Mouse (Mus musculus) forebrain, embryonic 14.5 days (tissue): ENCODE measurements around the gene Epor. TPM values are rescaled to one million over a fixed set of nuclear protein-coding genes. Genes with fewer than 3 reads are reported as not detected.

Experiments
- ATAC-seq: fragments of 200-750 bp; cut with Nextera tagmentation; 2 replicates; pipeline ENCODE4 v1.8.0; 2017; ENCODE audit warnings: mild to moderate bottlenecking, moderate library complexity
- DNase-seq: peaks from one replicate; pipeline ENCODE4 v3.0.0-alpha.2; 2015; ENCODE audit warnings: low spot score
- H3K27ac ChIP-seq: fragments of 300-500 bp; sonication (generic); 2 replicates; pipeline ENCODE4 v1.5.1; 2014; ENCODE audit warnings: low read depth, mild to moderate bottlenecking, control low read depth, low read length, moderate library complexity
- H3K27me3 ChIP-seq: fragments of 300-500 bp; sonication (generic); replicated peaks from 2 replicates; pipeline ENCODE4 v1.6.1; 2014; ENCODE audit warnings: low read length, control low read depth, mixed read lengths; ENCODE audit not compliant: control insufficient read depth, insufficient read depth
- H3K36me3 ChIP-seq: fragments of 300-500 bp; sonication (generic); 2 replicates; pipeline ENCODE4 v1.6.1; 2014; ENCODE audit warnings: low read length, control low read depth; ENCODE audit not compliant: control insufficient read depth, insufficient read depth
- H3K4me1 ChIP-seq: fragments of 300-500 bp; sonication (generic); 2 replicates; pipeline ENCODE4 v1.6.1; 2014; ENCODE audit warnings: antibody characterized with exemption, low read length, control low read depth; ENCODE audit not compliant: control insufficient read depth, insufficient read depth
- H3K4me2 ChIP-seq: fragments of 300-500 bp; sonication (generic); 2 replicates; pipeline ENCODE4 v1.6.1; 2014; ENCODE audit warnings: mild to moderate bottlenecking, control low read depth, low read length
- H3K4me3 ChIP-seq: fragments of 300-500 bp; sonication (generic); 2 replicates; pipeline ENCODE4 v1.5.1; 2014; ENCODE audit warnings: low read depth, low read length, control low read depth
- H3K9ac ChIP-seq: fragments of 300-500 bp; sonication (generic); 2 replicates; pipeline ENCODE4 v1.6.1; 2014; ENCODE audit warnings: mild to moderate bottlenecking, low read length, control low read depth, moderate library complexity
- H3K9me3 ChIP-seq: fragments of 300-500 bp; sonication (generic); replicated peaks from 2 replicates; pipeline ENCODE4 v1.6.1; 2016; ENCODE audit warnings: low read length, control low read depth, mixed read lengths; ENCODE audit not compliant: control insufficient read depth
- WGBS: fragments of 180-500 bp; shearing (Covaris S2); extraction: QIAGEN DNeasy Blood & Tissue Kit; methylation state at CpG from one replicate; pipeline ENCODE4 v1.1.7; 2014; 5-methylcytosine and 5-hydroxymethylcytosine counted together
- polyA plus RNA-seq: library from polyadenylated mRNA; unstranded; fragments of >200 nt; fragmentation: Nextera tagmentation; extraction: Ambion mirVana; gene quantifications from 2 replicates; pipeline ENCODE4 v1.2.1, GENCODE M21; 2014

The Epor gene
- polyA plus RNA-seq, 1 experiment from 2014 or later, result 1.3 TPM

DNA sequence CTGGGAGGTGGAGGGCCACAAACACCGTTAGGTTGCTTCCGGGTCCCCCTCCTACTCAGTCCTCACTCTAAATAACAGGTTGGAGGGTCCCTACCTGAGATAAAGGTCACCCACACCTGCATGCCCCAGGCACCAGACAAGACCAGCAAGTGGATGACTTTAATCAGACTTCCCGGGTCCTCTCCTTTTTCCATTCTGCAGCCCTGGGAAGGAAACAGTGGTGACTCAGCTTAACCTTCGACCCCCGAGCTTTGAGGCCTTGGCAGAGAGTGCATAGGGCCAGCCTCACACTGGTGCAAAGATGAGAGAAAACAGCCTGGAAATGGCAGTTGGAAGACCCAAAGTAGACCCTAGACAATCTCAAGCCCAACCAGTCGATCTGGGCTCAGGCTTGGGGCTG is 37.2 kb downstream of the Epor start:
- DNase-seq (no peak), ATAC-seq (no peak)
- no peak overlapping the region for H3K4me3 ChIP-seq
- no peak overlapping the region; the same call in 1 of the 2 replicates for H3K9ac ChIP-seq
- H3K27me3 ChIP-seq, result no peaks in the 10 kb centered on the region
- no peak overlapping the region for H3K27ac ChIP-seq
- 88% methylated on average over 6 of the region's 6 CpGs for WGBS
- peak overlapping the region; percentile 62 for H3K4me2 ChIP-seq
- H3K9me3 ChIP-seq, result no peaks in the 10 kb centered on the region
- no peaks in the 10 kb centered on the region for H3K36me3 ChIP-seq
- H3K4me1 ChIP-seq, result peaks cover 7% of the 10 kb centered on the region; the same call in 1 of the 2 replicates

DNA sequence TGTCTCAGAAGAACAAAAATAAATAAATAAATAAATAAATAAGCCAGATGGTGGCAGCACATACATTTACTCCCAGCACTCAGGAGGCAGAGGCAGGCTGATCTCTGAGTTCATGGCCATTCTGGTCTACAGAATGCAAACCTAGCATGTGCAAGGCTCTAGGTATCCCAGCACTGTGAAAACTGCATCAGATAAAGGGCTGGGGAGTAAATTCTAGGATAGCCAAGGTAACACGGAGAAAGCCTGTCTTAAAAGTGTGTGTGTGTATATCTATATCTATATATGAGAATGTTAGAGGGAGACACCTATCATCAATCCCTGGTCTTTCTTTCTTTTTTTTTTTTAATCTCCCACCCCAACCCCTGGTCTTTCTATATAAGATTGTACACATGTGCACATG is 37.8 kb downstream of the Epor start:
- H3K4me2 ChIP-seq, result no peak overlapping the region
- no peak overlapping the region for H3K9ac ChIP-seq
- peaks cover 7% of the 10 kb centered on the region; the same call in 1 of the 2 replicates for H3K4me1 ChIP-seq
- no peak overlapping the region for H3K27ac ChIP-seq
- whole genome bisulfite sequencing, result 100% methylated on average over 1 of the region's 1 CpGs
- H3K9me3 ChIP-seq, result no peaks in the 10 kb centered on the region
- no peaks in the 10 kb centered on the region for H3K27me3 ChIP-seq
- H3K4me3 ChIP-seq, result no peak overlapping the region
- no peak for ATAC-seq
- no peaks in the 10 kb centered on the region for H3K36me3 ChIP-seq
- DNase-seq, result no peak

DNA sequence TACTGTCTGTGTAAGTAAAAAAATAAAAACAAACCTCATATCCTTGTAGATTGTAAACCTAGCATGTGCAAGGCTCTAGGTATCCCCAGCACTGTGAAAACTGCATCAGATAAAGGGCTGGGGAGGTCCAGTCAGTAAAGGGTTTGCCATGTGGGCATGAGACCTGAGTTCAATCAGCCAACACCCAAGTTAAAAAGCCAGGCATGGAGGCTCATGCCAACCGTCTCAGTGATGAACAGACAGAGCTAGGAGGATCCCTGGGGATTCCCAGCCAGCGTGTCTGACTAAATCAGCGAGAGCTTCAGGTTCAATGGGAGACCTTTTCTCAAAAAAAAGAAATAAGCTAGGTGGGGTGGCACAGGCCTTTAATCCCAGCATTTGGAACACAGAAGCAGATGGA is 38.3 kb downstream of the Epor start:
- no peak overlapping the region for H3K27ac ChIP-seq
- H3K4me3 ChIP-seq, result no peak overlapping the region
- H3K36me3 ChIP-seq, result no peaks in the 10 kb centered on the region
- ATAC-seq, result no peak
- no peak overlapping the region for H3K4me2 ChIP-seq
- WGBS, result 91% methylated on average over 3 of the region's 3 CpGs
- H3K27me3 ChIP-seq, result no peaks in the 10 kb centered on the region
- H3K4me1 ChIP-seq, result peaks cover 7% of the 10 kb centered on the region; the same call in 1 of the 2 replicates
- H3K9ac ChIP-seq, result no peak overlapping the region
- no peaks in the 10 kb centered on the region for H3K9me3 ChIP-seq
- DNase-seq, result no peak

DNA sequence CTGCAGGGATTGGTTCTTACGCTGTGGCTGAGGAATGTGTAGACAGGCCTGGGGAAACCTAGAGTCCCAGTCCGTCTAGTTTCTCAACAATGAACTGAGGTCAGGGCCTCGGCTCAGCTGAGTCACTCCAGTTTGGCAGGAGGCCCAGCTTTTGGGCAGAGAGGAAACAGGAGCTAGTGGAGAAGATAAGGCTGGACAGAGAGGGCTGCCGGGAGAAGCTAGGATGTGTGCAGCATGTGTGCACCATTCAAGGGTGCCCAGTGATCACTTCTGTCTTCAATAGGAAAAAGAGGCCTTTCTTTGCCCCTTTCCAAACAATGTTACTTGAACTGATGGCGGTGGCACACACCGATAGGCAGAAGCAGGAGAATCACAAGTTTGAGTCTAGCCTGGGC is 39.2 kb downstream of the Epor start:
- DNase-seq (no peak), ATAC-seq (no peak)
- Histone ChIP-seq H3K4me3 (no peak overlapping the region), H3K4me1 (peaks cover 7% of the 10 kb centered on the region; the same call in 1 of the 2 replicates), H3K9ac (no peak overlapping the region), H3K27me3 (no peaks in the 10 kb centered on the region), H3K9me3 (no peaks in the 10 kb centered on the region), H3K27ac (no peak overlapping the region), H3K4me2 (no peak overlapping the region), H3K36me3 (no peaks in the 10 kb centered on the region)
- 77% methylated on average over 6 of the region's 6 CpGs for WGBS

DNA sequence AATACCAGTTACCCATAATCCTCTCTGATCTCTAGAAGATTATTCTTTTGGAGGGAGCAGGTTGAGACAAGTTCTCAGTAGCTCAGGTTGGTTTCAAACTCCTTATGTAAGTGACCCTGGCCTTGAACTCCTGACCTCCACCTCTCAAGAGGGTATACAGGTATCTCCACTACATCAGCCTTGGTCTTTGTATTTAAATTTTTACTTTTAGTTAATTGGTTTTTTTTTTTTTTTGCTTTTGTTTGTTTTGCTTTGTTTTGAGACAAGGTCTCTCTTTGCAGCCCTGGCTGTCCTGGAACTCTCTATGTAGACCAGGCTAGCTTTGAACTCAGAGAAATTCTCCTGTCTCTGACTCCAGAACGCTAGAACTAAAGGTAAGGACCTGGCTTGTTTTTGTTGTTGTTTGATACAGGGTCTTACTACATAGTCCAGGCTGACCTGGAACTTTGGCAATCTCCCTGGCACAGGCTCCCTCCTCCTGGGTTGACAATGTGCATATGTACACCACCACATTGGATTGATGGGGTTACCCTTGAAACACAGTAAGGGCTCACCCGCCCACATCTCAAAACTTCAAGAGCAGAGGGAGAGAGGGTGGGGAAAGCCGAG is 39.7 kb downstream of the Epor start:
- WGBS, result 90% methylated on average over 3 of the region's 3 CpGs
- DNase-seq, result no peak

DNA sequence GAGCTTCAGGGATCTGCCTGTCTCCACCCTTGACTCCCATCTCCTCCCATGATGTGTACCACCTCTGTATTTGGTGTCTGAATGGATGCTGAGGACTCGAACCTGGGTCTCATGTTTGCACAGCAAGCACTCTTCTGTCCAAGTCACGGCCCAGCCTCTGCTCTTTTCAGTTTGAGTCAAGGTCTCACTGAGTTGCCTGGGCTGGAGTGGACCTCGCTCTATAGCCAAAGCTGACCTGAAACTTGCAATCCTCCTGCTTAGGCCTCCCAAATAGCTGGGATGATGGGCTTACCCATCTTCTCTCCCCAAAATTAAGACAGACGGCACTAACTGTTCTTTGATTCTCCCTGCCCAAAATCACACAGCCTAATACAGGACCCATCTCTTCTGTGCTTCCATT is 40.3 kb downstream of the Epor start:
- ATAC-seq (no peak), DNase-seq (no peak)
- Histone ChIP-seq H3K36me3 (no peaks in the 10 kb centered on the region), H3K27me3 (no peaks in the 10 kb centered on the region), H3K4me1 (peaks cover 7% of the 10 kb centered on the region; the same call in 1 of the 2 replicates), H3K4me3 (no peak overlapping the region), H3K27ac (no peak overlapping the region), H3K4me2 (no peak overlapping the region), H3K9me3 (no peaks in the 10 kb centered on the region), H3K9ac (no peak overlapping the region)
- whole genome bisulfite sequencing, result 92% methylated on average over 4 of the region's 4 CpGs

More for the DNA sequence above, 39.7 kb downstream of the Epor start:
- Histone ChIP-seq H3K27me3 (no peaks in the 10 kb centered on the region), H3K36me3 (no peaks in the 10 kb centered on the region), H3K9ac (no peak overlapping the region), H3K4me1 (peaks cover 7% of the 10 kb centered on the region; the same call in 1 of the 2 replicates), H3K4me3 (no peak overlapping the region), H3K9me3 (no peaks in the 10 kb centered on the region), H3K27ac (no peak overlapping the region), H3K4me2 (no peak overlapping the region)
- no peak for ATAC-seq

DNA sequence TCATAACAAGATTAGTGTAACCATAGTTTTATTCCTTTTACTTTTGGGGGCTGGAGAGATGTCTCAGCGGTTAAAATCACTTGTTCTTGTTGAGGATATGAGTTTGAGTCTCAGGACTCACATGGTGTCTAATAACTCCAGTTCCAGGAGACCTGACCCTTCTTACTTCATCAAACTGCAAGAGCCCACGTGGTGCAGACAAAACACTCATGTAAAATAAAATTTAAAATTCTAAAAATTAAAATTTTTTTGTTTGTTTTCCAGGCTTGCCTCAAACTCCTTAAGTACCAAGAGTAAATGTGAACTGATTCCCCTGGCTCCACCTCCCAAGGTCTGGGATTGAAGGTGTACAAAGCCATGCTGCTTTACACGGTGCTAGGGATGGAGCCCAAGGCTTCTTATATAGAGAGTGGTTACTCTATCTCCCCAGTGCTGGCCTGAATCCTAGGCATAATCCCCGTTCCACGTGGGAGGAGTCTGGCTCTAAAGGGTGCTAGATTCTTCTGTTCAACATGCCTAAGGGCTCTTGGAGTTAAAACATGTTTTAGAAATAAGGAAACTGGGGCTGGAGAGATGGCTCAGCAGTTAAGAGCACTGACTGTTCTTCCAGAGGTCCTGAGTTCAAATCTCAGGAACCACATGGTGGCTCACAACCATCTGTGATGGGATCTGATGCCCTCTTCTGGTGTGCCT is 44.5 kb downstream of the Epor start:
- H3K4me3 ChIP-seq, result no peak overlapping the region

DNA sequence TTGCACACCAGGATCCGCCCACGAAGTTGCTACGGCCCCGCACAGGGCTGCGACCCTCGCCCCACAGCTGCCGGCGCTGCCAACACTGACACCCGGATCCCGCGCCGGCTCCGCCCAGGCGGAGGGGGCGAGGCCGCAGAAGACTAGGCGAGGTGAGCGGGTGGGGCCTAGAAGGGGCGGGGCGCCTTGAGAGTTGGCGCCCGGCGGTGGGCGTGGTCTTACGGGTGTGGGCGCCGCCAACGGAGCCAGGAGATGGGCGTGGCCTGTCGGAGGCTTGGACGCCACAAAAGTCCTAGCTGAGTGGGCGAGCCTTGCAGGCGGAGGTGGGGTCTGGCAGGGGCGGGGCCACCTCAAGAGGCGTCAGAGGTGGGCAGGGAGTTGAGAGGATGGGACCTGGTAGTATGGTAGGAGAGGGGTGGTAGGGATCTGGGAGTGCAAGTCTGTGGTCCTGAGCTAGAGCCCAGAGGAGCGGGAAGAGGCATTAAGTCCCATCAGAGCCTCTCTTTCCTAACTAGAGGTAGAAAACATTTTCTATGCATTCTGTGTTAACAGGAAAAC is 45.2 kb downstream of the Epor start, which contains the start of gene Rab3d:
Rab3d (minus strand) TSS at position 158 of the 558 bp plus-strand sequence.
- H3K9me3 ChIP-seq, result no peaks in the 10 kb centered on the region
- no peaks in the 10 kb centered on the region for H3K27me3 ChIP-seq
- 0 out of 2 replicates have a peak, but pooled peaks cover 6% of the 10 kb centered on the region for H3K36me3 ChIP-seq
- H3K27ac ChIP-seq, result peak within 1 kb of the TSS; percentile 86
- DNase-seq (peak; percentile 97), ATAC-seq (peak; percentile 95)
- peak within 1 kb of the TSS; percentile 76 for H3K9ac ChIP-seq
- under 1% methylated on average over 36 of the region's 36 CpGs for WGBS
- peak within 1 kb of the TSS; percentile 81 for H3K4me2 ChIP-seq
- H3K4me3 ChIP-seq, result peak within 1 kb of the TSS; percentile 60
- no peaks in the 10 kb centered on the region for H3K4me1 ChIP-seq

More for the DNA sequence above, 44.5 kb downstream of the Epor start:
- ATAC-seq, result no peak
- H3K4me1 ChIP-seq, result no peaks in the 10 kb centered on the region
- H3K4me2 ChIP-seq, result peak overlapping the region; percentile 81
- no peak overlapping the region for H3K9ac ChIP-seq
- H3K27ac ChIP-seq, result no peak overlapping the region
- DNase-seq, result no peak
- H3K36me3 ChIP-seq, result 0 out of 2 replicates have a peak, but pooled peaks cover 6% of the 10 kb centered on the region
- H3K9me3 ChIP-seq, result no peaks in the 10 kb centered on the region
- WGBS, result 25% methylated on average over 5 of the region's 5 CpGs
- H3K27me3 ChIP-seq, result no peaks in the 10 kb centered on the region
